Mouse (Mus musculus) hindlimb bud, embryonic 11.5 days (tissue): Measurements from ENCODE around the gene Plekha5.
"Not testable (repeated sequence)": the region's sequence is repeated elsewhere in the genome, so short reads cannot be mapped to it uniquely, and the experiment has no call there.

Experiments
- DNase-seq: peaks from one replicate; pipeline ENCODE4 v3.0.0-alpha.2; 2012; ENCODE audit warnings: low read depth, low spot score; ENCODE audit errors: extremely low spot score

Gene Plekha5

DNA sequence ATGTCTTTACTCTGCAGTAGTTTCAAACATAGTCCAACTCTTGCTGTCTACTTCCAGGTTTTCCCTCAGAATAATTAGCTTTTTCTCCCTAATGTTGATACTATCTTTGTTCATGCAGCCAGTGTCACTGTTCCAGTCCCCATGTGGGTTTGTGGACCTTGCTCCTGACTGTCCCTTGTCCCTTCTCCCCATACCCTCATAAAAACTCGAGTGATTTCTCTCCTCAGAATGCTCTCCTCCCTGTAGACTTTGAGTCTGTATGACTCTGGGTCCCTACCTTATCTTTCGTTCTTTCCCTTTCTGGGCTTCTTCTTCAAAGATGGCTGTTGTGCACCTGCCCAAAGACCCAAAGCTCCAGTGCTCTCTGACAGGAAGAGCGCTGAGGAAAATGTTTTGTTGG lies 64.8 kb downstream of the Plekha5 start:
- no peak for DNase-seq

DNA sequence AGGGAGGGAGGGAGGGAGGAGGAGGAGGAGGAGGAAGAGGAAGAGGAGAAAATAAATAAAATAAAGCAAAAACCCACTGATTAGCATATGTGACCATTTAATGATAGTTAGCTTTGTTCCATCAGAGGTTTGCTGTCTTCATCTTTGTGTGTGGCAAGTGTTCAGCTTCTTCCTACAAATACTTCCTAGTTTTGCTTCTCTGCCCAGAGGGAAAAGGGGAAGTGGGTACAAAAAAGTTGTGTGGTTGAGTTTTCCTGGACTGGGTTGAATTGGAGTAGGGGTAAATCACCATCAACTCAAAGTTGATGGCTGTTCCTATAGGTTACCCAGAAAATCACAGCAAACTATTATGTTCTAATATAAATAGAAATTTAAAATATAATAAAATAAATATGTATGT lies 65.7 kb downstream of the Plekha5 start:
- DNase-seq, result no peak

DNA sequence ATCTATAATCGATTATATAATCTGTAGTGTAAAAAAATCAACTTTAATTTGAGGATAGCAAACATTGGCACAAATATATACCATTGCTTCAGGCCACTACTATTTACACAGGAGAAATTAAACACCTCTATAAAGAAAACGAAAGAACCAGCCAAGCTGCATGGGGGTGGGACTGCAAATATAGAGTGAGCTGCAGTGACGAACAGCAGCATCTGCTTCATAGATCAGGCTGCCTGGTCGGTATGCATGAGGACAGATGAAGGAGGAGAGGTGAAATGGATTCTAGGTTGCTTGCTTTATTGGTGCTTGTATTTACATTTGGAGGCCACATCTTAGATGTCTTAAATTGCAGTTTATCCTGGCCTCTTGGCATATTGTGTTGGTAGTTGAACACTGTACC lies 66.4 kb downstream of the Plekha5 start:
- DNase-seq, result no peak

DNA sequence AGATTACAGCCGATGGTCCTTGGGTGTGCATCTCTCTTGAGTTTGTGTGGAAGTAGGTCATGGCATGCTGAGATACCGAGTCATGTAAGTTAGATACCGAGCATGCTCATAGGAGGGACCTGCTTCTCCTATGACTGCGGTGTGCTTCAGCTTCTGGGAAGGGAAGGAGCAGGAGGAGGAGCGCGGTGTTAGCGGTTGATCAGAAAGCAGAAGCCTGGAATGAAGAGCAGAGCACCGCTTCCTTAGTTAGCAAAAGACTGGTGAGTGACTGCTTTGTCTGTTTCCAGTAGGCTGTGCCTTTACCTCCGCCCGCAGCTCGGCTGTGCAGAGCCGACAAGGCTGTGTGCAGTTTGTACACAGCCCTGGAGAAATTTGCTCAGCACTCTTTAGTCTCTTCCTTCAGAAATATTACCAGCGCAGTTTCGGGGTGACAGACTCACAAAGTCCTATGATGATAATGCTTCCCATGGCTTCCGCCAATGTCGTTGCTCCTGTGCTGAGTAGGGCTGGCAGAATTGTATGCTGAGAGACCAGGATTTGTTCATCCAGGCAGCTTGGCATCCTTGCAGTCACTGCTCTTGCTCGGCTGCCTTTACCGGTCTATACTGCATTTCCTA lies 67.2 kb downstream of the Plekha5 start:
- no peak for DNase-seq

DNA sequence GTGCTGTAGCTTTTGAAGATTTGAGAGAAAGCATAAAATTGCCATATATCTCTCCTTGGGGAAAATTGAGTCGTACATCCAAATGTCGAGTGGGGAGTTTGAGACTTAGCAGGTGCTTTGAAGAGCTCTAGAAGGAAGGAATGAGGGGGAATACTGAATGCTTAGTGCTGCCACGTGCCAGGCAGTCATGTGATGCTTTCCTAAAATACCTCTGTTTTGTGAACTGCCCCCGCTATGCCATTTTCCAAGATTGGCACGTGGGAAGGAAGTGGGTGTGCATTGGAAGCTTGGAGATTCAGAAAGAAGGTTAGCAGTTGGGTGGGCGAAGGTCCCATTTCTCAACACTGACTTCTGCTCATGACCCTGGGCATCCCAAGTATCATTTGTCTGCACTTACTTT lies 68.2 kb downstream of the Plekha5 start:
- no peak for DNase-seq

- DNase-seq, result no peak
These were observed 74.2 kb downstream of the Plekha5 start for GRCm38 (mm10) chr6:140498074-140498473.

DNA sequence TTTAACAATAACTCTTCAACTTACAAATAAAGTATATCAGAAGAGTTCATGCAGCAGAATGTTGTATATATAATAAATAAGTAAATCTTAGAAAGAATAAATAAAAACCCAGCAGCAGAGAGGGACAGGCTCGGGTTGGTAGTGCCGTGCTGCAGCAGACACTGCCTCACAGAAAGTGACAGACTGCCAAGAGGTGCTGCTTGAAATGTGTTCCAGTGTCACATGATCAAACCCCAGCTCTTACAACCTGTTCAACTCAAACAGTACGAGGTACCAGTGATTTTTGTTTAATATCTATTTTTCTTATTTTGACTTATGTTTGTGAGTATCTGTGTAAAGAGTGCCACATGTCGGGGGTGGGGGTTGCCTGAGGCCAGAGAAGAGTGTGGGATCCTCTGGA lies 75.1 kb downstream of the Plekha5 start:
- no peak for DNase-seq

DNA sequence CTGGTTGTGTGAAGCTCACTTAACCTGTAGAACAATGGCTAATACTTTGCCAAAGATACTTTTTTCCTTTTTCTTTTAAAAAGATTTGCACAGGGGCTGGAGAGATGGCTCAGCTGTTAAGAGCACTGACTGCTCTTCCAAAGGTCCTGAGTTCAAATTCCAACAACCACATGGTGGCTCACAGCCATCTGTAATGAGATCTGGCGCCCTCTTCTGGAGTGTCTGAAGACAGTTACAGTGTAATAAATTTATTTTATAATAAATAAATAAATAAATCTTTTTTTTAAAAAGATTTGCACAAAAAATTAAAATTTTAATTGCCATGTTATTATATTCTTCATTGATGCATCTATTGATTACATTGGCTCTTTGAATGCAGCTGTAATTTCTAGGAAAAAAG lies 77.0 kb downstream of the Plekha5 start:
- not testable (repeated sequence) for DNase-seq

DNA sequence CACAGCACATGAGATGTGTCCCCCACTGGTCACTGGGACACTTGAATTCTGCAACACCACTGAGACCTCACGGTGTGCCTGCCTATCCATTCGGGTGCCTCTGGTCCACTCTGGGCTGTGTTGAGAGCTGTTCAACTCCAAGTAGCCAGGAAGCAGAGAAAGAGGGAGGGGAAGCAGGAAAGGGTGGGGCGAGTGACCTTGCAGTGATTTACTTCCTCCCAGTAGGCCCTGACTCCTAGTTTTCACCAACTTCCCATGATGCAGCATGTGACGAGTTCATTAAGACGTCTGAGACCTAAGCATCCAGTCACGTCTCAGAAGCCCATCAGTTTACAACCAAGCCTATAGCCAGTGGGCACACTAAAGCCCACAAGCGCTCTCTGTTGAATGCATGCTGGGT lies 78.0 kb downstream of the Plekha5 start:
- DNase-seq, result no peak

GRCm38 (mm10) chr6:140504796-140505195 lies 80.9 kb downstream of the Plekha5 start:
- no peak for DNase-seq

DNA sequence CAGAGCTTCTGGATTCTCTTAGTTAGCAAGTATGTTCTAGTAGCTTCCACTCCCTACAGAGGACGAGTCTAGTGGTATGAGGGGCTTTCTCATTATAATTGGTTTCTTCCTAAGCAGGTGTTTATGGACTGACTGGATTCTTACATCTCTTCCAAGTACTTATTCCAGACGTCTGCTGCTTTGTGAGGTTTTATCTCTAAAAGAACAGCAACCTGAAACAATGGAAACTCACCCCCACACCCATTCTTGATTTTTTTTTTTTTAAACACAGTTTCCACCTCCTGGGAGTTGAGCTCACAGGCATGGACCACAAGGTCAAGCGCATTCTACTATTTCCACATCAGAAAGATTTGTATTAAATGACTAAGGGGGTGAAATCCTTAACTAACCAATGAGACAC lies 83.8 kb downstream of the Plekha5 start:
- no peak for DNase-seq

DNA sequence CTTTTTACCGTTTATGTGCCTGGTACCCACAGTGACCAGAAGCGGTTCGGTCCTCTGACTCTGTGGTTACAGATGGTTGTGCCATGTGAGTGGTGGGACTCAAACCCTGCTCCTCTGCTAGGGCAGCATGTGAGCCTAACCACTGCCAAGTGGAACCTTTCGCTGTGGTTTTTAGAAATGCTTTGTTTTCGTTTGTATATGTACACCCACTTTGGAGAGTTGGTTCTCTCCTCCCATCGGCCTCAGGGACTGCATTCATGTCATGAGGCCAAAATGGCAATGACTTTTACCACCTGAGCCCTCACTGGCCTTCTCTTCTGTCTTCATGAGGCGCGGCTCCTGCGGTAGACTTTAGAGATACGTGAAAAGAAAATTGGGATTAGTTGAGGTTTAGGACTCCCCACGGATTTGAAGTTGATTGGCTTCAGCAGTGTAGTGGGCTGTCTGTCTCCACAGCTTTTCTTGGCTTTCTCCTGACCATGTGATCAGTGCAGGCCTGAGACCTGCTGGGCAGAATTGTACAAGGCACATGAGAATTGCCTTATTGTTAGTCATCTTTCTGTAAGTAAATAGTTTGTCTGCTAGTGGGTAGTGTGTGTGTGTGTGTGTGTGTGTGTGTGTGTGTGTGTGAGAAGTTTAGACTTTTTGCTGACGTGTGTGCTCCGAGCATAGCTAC lies 84.8 kb downstream of the Plekha5 start:
- no peak for DNase-seq

DNA sequence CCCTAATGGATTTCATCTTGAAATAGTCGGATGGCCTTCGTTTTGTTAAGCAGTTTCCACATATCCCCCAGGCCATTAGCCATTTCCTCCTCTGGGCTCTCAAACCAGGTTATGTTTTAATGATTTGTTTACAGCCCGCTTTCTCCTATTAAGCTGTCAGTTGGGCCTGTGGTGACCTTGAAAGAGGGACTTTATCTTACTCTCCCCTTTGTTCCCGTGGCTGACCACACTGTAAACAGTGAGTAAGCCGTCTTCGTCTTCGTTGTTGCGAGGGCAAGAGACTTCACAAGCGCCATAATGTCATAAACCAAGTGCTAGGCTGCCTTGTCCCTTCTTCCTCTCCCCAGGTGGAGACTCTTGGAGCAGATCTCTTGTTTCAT lies 85.3 kb downstream of the Plekha5 start:
- no peak for DNase-seq

DNA sequence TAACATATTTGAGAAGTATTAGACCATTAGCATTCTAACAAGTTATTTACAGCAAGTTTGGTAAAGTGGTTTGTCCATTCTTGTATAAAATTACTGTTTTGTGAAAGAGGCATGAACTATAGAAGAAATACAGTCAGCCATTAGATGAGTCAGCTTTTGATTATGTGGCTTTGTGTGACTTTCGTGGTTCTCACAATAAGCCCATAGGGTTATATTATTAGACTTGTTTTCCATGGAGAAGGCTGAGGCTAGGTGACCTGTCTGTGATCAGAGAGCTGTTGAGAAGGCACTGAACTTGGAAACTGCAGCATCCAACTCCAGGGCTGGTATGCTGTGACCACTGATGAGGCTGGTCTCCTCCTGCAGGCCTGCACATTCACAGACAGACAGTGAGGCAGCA lies 88.2 kb downstream of the Plekha5 start:
- DNase-seq, result no peak

GRCm38 (mm10) chr6:140512427-140512826 lies 88.6 kb downstream of the Plekha5 start:
- no peak for DNase-seq

- DNase-seq, result no peak
These were observed 90.6 kb downstream of the Plekha5 start for GRCm38 (mm10) chr6:140514205-140515110.

GRCm38 (mm10) chr6:140515550-140515949 lies 91.7 kb downstream of the Plekha5 start:
- DNase-seq, result no peak

DNA sequence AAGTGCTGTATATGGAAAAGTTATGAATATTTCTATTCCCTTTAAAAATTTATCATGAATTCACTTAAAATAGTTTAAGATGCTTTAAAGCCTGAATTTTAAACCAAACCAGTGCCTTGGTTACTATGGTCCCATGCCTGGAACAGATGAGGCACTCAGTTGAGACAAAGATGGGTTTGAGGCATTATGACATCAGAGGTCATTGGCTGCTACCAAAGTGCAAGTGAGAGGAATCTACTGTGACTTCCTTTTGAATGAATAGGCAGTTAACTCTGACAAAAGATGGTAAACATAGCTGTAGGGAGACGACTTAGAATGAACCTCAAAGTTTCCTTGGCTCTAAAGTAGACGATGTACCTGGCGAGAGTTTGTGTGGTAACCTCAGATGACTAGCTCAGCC lies 92.3 kb downstream of the Plekha5 start:
- DNase-seq, result no peak

GRCm38 (mm10) chr6:140517188-140517587 lies 93.3 kb downstream of the Plekha5 start:
- no peak for DNase-seq

GRCm38 (mm10) chr6:140519019-140519418 lies 95.2 kb downstream of the Plekha5 start:
- no peak for DNase-seq

DNA sequence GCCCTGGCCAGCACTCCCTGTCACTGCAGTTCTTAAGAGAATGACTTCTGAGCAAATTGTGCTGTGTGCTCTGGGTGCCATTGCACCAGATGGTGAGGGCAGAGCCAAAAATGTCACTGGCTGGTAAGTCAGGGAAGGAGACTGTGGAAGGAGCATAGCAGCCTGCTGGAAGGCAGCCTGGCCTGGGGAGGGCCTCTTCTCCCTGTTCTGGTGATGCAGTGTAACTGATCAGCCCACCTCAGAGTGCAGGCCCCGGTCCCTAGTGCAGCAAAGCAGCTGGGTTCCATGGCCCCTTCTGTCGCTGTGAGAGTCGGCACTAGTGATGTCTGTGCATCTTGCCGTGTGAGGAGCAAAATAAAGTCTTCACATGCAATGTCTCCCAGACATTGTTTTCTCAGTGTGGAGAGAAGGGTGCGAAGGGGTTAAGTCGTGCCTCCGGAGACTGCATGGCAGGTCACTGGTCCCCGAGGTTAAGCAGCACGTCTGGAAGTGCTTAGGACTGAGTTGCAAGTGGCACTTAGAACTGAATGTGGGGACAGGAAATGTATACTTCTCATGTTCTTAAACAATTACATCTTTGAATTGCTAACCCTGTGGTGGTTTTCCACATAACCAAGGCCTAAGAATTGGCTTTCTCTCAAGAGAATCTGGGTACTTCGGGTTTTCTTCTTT lies 95.8 kb downstream of the Plekha5 start:
- no peak for DNase-seq
